Mouse (Mus musculus): ENCODE data around the gene Tcf12.

The Tcf12 gene

GRCm38 (mm10) chr9:71915871-71916661, 195.6 kb downstream of the Tcf12 start:
- CTCF ChIA-PET = interaction anchor here (0.6 kb wide), 1 partner anchor 708 kb away, joined by 9 read pairs; no protein-coding TSS in a partner anchor

DNA sequence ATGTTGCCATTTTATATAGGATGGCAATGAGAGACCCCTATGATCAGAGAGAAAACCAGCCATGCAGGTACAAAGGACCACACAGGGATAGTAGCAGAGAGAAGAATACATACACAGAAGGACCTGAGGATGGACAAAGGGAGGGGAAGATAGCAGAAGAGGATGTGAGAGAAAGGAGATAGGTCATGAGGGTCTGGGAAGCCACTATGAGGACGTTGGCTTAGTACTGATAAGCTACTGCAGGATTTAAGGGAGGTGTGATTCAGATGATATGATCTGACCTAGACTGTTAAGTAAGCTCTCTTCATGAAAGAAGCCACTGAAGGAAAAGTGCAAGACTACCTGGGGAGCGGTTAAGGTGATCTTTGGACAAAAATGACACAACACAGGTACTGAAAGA, 205.1 kb downstream of the Tcf12 start:
- CTCF ChIA-PET = no interaction called here

- CTCF ChIA-PET = no interaction called here
Observed at GRCm38 (mm10) chr9:71898852-71899251, 212.8 kb downstream of the Tcf12 start.

DNA sequence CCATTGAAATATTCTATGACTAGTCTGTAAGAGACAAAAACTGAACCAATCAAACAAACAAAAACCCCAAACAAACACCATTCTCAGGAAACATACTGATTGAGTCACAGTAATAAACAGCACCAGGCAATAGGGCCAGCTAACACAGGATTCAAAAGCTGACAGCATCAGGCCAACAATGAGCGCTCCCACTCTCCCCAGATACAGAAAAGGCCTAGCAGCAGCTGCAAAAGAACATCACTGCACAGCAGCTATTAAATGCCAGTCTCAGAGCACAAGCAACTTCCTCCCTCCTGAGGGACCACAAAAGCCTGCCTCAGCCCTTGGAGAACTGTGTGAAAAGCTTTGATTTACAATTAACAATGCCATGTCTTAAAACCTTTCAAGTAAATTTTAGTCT, 214.3 kb downstream of the Tcf12 start:
- CTCF ChIA-PET = no interaction called here

- CTCF ChIA-PET = no interaction called here
Observed at GRCm38 (mm10) chr9:71895931-71896724, 215.5 kb downstream of the Tcf12 start.

DNA sequence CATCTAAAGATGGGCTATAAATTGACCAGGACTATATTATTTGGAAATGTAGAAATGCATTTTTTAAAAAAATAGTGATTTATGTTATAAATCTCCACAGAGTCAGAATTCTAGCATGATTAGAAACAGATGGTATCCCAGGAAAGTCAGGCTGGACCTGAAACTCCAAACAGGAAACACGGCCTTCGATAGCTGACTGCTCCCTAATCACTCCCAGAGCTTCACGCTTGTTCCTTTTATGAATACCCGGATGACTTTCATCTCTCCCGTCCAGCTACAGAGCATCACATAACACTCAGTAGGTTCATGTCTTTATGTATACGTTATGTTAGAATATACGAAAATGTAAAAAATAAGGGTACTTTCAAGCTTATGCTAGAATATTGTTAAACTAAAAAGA, 216.4 kb downstream of the Tcf12 start:
- CTCF ChIA-PET = no interaction called here

DNA sequence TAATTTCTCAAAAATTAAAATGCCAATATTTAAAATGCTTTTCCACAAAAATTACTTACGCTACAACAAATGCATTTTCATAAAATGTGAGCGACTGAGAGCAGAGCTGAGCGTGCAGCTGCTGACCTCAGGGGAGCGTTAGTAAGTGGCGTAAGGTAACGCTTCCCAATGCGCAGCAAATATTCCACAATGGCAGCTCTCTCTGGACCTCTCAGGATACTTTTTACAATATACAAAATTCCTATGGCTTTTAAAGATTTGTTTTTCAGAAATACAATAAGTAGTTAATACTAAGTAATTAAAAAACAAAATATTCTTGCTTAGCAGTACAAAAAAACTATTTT, 216.8 kb downstream of the Tcf12 start:
- CTCF ChIA-PET = no interaction called here

DNA sequence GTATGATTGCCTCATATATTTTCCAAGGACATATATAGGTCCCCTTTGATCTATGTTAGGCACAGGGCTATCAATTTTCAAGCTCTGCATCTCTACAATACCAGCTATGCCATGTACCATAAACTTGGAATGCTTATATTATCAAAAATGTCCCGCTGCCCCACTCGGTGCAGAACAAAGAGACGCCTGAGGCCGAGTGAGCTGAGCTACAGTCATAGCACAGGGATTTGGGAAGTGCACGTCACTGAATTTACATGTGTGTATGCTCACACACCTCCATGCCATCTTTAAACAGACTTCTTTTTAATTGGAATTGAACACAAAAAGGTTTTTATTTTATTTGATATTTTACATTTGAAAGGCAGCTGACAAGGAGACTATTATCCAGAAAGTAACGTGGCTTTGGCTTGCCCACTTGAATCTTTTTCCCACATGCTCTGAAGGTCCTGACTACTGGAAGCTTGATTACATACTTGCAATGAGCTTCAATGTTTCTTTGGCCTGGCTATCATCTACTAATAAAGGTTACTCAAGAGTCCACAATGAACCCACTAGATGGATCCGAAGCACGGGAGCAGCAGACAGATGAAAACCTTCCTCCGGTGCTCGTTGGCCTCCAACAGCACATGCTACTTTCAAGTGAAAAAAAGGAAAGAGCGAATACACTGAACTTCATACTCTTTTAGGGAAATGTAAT, 217.3 kb downstream of the Tcf12 start:
- CTCF ChIA-PET = interaction anchor here (0.6 kb wide), 1 partner anchor 152 kb away, joined by 5 read pairs; no protein-coding TSS in a partner anchor

DNA sequence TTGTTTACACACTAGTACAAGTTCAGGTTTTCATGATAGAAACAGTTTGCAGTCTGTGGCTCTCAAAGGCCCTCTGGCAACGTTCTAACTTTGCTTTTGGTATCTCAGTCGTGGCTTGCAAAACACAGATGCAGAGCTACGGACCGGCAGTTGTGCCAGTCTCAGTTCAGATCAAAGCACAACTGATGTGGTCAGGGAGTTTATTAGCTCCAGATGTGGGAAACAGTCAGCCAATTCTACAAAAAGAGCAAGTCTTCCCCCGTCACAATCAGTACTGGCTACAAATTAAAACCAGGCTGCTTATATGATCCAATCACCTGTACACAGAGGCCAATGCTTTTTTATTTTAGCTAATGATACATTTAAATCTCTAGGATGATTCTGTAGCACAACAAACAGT, 223.2 kb downstream of the Tcf12 start:
- CTCF ChIA-PET = no interaction called here

DNA sequence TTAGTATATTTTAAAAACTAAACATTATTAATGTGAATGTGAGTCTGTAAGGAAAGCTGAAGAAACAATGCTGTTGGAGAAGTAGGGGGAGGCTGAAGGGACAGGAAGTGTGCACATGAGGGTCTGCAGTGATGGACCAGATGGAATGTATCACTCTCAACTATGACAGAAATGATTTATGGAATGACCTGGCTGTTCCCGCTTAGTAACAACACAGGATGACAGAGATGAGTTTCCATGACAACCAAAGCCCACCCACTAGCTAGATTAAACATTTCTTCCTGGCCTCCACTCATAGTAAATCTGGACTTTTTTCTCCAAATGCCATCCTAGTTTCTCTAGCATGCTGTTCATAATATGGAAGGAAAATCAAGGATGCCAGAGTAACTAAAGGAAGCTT, 231.0 kb downstream of the Tcf12 start:
- CTCF ChIA-PET = no interaction called here

- CTCF ChIA-PET = no interaction called here
Observed at GRCm38 (mm10) chr9:71879972-71880371, 231.7 kb downstream of the Tcf12 start.

DNA sequence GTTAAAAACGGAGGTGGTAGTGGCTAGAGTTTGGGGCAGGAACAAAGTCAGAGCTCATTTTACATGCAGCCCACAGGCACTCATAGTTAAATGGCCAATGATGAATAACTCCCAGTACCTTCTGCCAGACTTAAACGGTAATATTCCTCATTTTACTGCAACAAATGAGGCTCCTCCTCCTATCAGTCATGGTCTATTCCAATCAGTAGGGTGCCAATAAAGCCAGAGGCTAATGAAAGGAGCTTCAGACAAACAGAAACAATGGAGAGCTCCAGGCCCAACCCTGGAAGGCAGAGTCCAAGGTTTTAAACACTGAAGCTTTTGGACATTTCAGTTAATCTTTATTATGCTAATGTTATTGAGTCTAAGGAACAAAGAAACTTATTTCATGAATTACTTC, 232.3 kb downstream of the Tcf12 start:
- CTCF ChIA-PET = no interaction called here

DNA sequence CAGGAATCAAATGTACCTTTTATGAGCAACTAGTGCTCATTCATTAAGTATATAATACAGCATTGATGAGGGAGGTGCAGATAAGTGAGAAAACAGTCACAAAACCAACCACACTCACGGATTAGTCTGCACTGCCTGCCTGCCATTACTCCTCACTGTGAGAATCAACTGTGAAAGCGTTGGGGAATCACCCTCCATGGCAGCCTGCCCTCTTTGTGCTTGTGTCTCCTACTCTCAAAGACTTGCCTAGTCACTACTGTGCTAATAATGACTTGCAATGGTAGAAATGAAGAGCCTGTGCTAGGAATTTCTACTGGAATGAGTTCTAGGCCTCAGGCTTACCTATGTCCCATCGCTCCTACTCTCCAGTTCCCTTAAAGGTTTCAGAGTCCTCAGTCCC, 233.8 kb downstream of the Tcf12 start:
- CTCF ChIA-PET = no interaction called here

GRCm38 (mm10) chr9:71874761-71875160, 236.9 kb downstream of the Tcf12 start:
- CTCF ChIA-PET = interaction anchor here (0.5 kb wide), 1 partner anchor 131 kb away, joined by 7 read pairs; no protein-coding TSS in a partner anchor

DNA sequence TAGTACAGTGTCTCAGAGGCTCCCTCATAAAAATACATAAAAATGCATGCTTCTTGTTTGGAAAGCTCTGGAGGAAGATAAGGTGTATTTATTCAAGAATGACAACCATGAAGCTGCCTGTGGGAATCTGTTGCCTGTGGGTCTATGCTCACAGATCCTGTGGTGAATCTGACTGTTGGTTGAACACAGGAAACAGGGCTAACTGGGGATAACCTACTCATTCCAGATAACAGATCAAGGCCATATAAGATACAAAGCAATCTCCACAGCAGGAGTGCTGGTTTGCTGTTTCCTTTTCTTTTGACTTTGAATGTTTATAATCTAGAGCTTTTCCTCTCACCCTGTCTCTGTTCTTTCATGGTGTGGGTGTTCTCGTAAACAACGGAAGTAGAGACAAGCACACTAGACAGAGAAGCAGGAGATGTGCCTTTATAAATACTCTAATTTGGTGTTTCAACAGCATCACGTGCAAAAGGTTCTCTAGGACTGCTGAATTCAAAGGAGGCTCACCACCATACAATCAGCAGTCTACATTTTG, 237.6 kb downstream of the Tcf12 start:
- CTCF ChIA-PET = interaction anchor here (0.5 kb wide), 1 partner anchor 320 kb away, joined by 8 read pairs; no protein-coding TSS in a partner anchor

DNA sequence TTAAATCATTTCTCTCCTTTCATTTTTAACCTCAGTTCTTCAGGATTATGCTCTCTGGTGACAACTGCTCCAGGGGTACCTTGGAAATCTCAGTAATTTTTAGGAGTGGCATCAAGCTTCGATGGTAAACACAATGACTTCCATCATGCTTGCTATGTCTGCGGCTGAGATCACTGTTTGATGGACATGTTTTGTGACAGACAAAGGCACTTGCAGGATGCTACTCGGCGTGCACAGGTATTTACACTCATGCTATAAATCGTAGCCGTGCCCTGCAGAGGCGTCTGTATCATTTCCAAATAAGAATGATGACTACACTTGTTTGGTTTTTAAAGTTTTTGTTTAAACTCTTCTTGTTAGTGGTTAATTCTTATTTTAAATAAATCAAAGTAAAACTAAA, 248.3 kb downstream of the Tcf12 start:
- CTCF ChIA-PET = no interaction called here

DNA sequence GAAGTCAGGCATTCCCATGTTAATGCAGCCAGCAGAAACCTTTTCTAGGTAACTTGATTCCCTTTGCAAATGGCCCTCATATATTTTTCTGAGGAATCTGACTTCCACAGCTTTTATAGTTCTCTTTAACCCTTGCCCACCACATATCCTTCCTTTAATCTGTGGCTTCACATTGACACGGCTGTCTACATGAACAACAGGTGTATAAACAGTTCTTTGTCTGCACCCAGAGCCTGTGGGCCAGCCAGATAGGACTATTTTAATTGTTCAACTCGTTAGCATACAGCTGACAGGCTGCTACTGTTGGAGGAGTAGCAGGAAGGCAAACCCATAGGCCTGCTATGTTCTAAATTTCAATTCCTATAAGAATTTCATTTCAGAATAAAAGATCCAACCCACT, 250.0 kb downstream of the Tcf12 start:
- CTCF ChIA-PET = no interaction called here

GRCm38 (mm10) chr9:71857926-71858325, 253.7 kb downstream of the Tcf12 start:
- CTCF ChIA-PET = interaction anchor here (0.5 kb wide), 1 partner anchor 27 kb away, joined by 4 read pairs; no protein-coding TSS in a partner anchor

DNA sequence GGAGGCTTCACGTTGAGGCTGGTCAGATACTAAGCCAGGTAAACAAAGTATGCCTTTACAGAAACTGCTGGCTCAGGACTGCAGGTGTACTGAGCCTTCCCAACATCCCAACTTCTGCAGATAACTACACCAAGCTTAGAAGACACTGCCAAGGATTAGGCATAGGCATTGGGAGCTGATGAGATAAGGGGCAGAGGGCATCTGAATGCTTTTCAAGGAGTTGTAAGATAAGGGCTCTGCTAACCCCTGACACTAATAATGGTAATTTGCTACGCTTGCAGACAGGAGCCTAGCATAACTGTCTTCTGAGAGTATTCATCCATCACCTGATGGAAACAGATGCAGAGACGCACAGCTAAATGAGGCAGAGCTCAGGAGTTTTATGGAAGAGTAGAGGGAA, 257.8 kb downstream of the Tcf12 start:
- CTCF ChIA-PET = no interaction called here

GRCm38 (mm10) chr9:71850283-71850682, 261.4 kb downstream of the Tcf12 start:
- CTCF ChIA-PET = no interaction called here

DNA sequence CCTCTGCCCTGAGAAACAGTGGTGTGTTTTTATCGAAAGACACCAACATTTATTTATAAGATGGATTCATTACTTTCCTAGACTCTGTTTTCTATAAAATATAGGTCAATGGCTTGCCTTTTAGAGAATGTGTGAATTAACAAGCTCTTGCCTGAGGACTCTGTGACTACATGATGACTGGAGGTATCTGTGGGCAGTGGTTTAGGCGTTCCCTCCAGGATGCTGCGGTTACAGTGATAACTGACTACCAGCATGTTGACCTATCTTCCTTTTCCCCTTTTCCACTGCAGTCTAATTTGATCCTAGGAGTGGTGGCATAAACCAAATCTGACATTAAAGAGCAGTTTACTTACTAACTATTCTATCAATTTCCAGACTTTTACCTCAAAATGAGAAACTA, 263.3 kb downstream of the Tcf12 start:
- CTCF ChIA-PET = no interaction called here

- CTCF ChIA-PET = no interaction called here
Observed at GRCm38 (mm10) chr9:71847921-71848320, 263.8 kb downstream of the Tcf12 start.
